Comparison of ENCODE assay signal across 22 mouse cellular contexts in genomic region chr7:125416762-125417161, GRCm38 (mm10).
"Had no signal": no experiment of that assay in that cellular context is flagged by ENCODE, and none has a peak within 500 bp of the region (broad histone marks: within the 10 kb centered on the region; RNA-seq: fewer than 3 reads in every experiment).

No protein-coding gene starts in this region.

- DNase-seq: kidney, adult 2 months; kidney, postnatal 14 days; kidney, postnatal 4 days; liver; lung, adult 18-20 months; lung, postnatal 10 days; lung, postnatal 36 days; right cerebral cortex, adult 18-20 months; right cerebral cortex, postnatal 14 days; right cerebral cortex, postnatal 4 days; spleen, adult 18-20 months; thymus, postnatal 25 days had no signal

- ATAC-seq: liver, embryonic 12.5 days; midbrain, embryonic 15.5 days had no signal

- H3K27ac ChIP-seq: limb, embryonic 10.5 days; limb, embryonic 13.5 days; liver, embryonic 12.5 days; liver, embryonic 15.5 days; lung, embryonic 15.5 days; midbrain, embryonic 12.5 days; midbrain, embryonic 15.5 days; neural tube, embryonic 12.5 days; neural tube, embryonic 15.5 days; stomach, embryonic 15.5 days had no signal

- H3K9ac ChIP-seq: limb, embryonic 13.5 days; liver, embryonic 12.5 days; liver, embryonic 15.5 days; lung, embryonic 15.5 days; midbrain, embryonic 12.5 days; midbrain, embryonic 15.5 days; neural tube, embryonic 12.5 days; neural tube, embryonic 15.5 days; stomach, embryonic 15.5 days had no signal

- H3K27me3 ChIP-seq: limb, embryonic 13.5 days; lung, embryonic 15.5 days; midbrain, embryonic 12.5 days; midbrain, embryonic 15.5 days; neural tube, embryonic 12.5 days; neural tube, embryonic 15.5 days; stomach, embryonic 15.5 days had no signal

- H3K4me2 ChIP-seq: limb, embryonic 13.5 days; liver, embryonic 12.5 days; liver, embryonic 15.5 days; lung, embryonic 15.5 days; midbrain, embryonic 12.5 days; midbrain, embryonic 15.5 days; neural tube, embryonic 12.5 days; neural tube, embryonic 15.5 days; stomach, embryonic 15.5 days had no signal

- H3K4me3 ChIP-seq: limb, embryonic 10.5 days; limb, embryonic 13.5 days; liver, embryonic 12.5 days; liver, embryonic 15.5 days; lung, embryonic 15.5 days; midbrain, embryonic 12.5 days; midbrain, embryonic 15.5 days; neural tube, embryonic 12.5 days; neural tube, embryonic 15.5 days; stomach, embryonic 15.5 days had no signal

- H3K4me1 ChIP-seq: lung, embryonic 15.5 days; midbrain, embryonic 12.5 days; midbrain, embryonic 15.5 days; neural tube, embryonic 12.5 days; stomach, embryonic 15.5 days had no signal

- H3K9me3 ChIP-seq: limb, embryonic 10.5 days; limb, embryonic 13.5 days; liver, embryonic 12.5 days; liver, embryonic 15.5 days; lung, embryonic 15.5 days; midbrain, embryonic 12.5 days; midbrain, embryonic 15.5 days; neural tube, embryonic 12.5 days; neural tube, embryonic 15.5 days; stomach, embryonic 15.5 days had no signal

- H3K36me3 ChIP-seq: limb, embryonic 10.5 days; limb, embryonic 13.5 days; liver, embryonic 12.5 days; liver, embryonic 15.5 days; lung, embryonic 15.5 days; midbrain, embryonic 12.5 days; midbrain, embryonic 15.5 days; neural tube, embryonic 12.5 days; neural tube, embryonic 15.5 days; stomach, embryonic 15.5 days had no signal
